Mouse (Mus musculus): ENCODE measurements around the gene Hspa12a.
"Not testable (repeated sequence)": the region's sequence is repeated elsewhere in the genome, so short reads cannot be mapped to it uniquely, and the experiment has no call there.

DNA sequence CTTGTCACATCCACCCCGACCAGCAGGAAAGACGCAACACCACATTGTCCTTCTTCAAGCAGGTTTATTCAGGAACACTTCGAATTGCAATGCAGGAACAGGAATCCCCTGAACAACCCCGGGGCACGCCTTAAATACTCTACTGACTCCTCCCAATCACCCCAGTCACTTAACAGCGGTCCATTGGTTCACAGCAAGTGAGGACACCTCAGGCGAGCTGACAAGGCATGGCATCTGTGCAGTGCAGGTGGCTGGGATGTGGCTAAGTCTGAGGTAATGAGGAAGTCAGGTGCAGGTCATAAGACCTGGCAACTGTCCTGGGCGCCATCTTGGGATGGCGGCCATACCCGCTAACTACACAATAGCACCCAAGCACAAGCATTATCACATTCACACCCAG is 43.0 kb downstream of the Hspa12a start:
- not testable (repeated sequence) for TF ChIP-seq POLR2A (IDR thresholded peaks at IDR 0.05; ENCODE audit: insufficient read length, low read depth); CEBPB (IDR thresholded peaks at IDR 0.05; ENCODE audit: insufficient read depth, poor library complexity, severe bottlenecking); POLR2AphosphoS2 (IDR thresholded peaks at IDR 0.05; ENCODE audit: insufficient read length, low read depth); TCF12 (IDR thresholded peaks at IDR 0.05; ENCODE audit: insufficient read depth, poor library complexity, severe bottlenecking); MYOD1 (IDR thresholded peaks at IDR 0.05; ENCODE audit: control insufficient read depth in 1 of 3, insufficient read length in 2 of 3, low read depth in 2 of 3); MAX (IDR thresholded peaks at IDR 0.05; ENCODE audit: low read depth); E2F4 (IDR thresholded peaks at IDR 0.05; ENCODE audit: insufficient read depth); MYOG (IDR thresholded peaks at IDR 0.05; ENCODE audit: control insufficient read depth in 1 of 3, insufficient read depth in 1 of 3, insufficient read length in 2 of 3, low read depth in 2 of 3); TCF3 (IDR thresholded peaks at IDR 0.05; ENCODE audit: insufficient read length, low read depth); USF1 (IDR thresholded peaks at IDR 0.05; ENCODE audit: low read depth); REST (IDR thresholded peaks at IDR 0.05; ENCODE audit: insufficient read depth, insufficient read length)

Measured in myocyte (in vitro differentiated cells).